ENCODE assay signal across 10 mouse cellular contexts in the genomic region with DNA sequence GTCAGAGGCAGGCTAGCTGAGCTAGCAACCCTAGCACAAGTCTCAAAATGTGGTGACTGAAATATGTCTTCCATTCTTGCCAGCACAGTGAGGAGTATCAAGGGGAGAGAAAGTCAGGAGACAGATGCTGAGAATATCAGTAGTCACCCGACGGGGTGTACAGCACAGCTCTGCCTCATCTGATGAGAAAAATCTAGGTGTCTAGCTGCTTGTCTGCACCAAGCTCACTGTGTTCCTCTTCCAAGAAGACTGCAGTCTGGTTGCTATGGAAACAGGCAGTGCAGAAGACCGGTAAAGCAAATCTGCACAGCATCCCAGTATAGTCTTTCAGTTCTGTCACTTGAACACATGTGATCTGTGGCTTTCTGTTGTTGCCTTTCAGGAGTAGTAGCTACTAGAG.
DNase-seq lines count a peak whose midpoint lies in the region; ATAC-seq and TF ChIP-seq lines count a peak whose summit lies in the region.
"Had no signal": no experiment of that assay in that cellular context is flagged by ENCODE, and none has a peak within 500 bp of the region (broad histone marks: within the 10 kb centered on the region; RNA-seq: fewer than 3 reads in every experiment).

No protein-coding gene starts in this region.

- ATAC-seq in forebrain, postnatal 0 days = peak; percentile 95
- ATAC-seq: liver, embryonic 12.5 days had no signal

- no peak overlapping the region for H3K4me3 ChIP-seq in forebrain, postnatal 0 days (ENCODE audit: low read depth, low read length)
- H3K4me3 ChIP-seq in thymus, adult 2 months (ENCODE audit: control insufficient read depth, insufficient read depth, low read length) = no peak overlapping the region
- H3K4me3 ChIP-seq: liver, embryonic 12.5 days had no signal

- H3K4me1 ChIP-seq in forebrain, postnatal 0 days (ENCODE audit: insufficient read depth) = peaks cover 20% of the 10 kb centered on the region
- H3K4me1 ChIP-seq in thymus, adult 2 months (replicated peaks; ENCODE audit: control insufficient read depth, insufficient read depth, low read length) = no peaks in the 10 kb centered on the region
- H3K4me1 ChIP-seq: liver, embryonic 12.5 days had no signal

- peak overlapping the region; percentile 80 for H3K27ac ChIP-seq in forebrain, postnatal 0 days (ENCODE audit: low read depth, low read length)
- H3K27ac ChIP-seq in thymus, adult 2 months (ENCODE audit: control insufficient read depth, insufficient read depth, low read length) = no peak overlapping the region
- H3K27ac ChIP-seq: liver, embryonic 12.5 days had no signal

- no peak overlapping the region for H3K4me2 ChIP-seq in forebrain, postnatal 0 days (ENCODE audit: low read depth)
- H3K4me2 ChIP-seq: liver, embryonic 12.5 days had no signal

- H3K9ac ChIP-seq in forebrain, postnatal 0 days = no peak overlapping the region
- H3K9ac ChIP-seq: liver, embryonic 12.5 days had no signal

- TF ChIP-seq POLR2A in thymus, adult 2 months (IDR thresholded peaks at IDR 0.05; ENCODE audit: control insufficient read depth, extremely low read depth, insufficient read depth, low read length, poor library complexity) = no peak

- peaks cover 8% of the 10 kb centered on the region; the same call in 1 of the 2 replicates for H3K36me3 ChIP-seq in forebrain, postnatal 0 days (ENCODE audit: insufficient read depth)
- H3K36me3 ChIP-seq in thymus, adult 2 months (ENCODE audit: control insufficient read depth, insufficient read depth, low read length) = no peaks in the 10 kb centered on the region
- H3K36me3 ChIP-seq: liver, embryonic 12.5 days had no signal

- peak; percentile 84 for DNase-seq in right cerebral cortex, adult 18-20 months
- no peak for DNase-seq in right cerebral cortex, postnatal 4 days
- DNase-seq in forebrain, postnatal 0 days = peak; percentile 81
- DNase-seq in mesoderm, embryonic 11.5 days (ENCODE audit: low read depth, low spot score) = peak; percentile 23
- DNase-seq in thymus, adult 2 months = no peak
- DNase-seq in Muller cell, postnatal 12 days (ENCODE audit: inconsistent ontology term) = no peak
- no peak for DNase-seq in heart, postnatal 36 days
- DNase-seq: kidney, postnatal 25 days; spleen, adult 18-20 months had no signal

- no peaks in the 10 kb centered on the region for H3K9me3 ChIP-seq in forebrain, postnatal 0 days (ENCODE audit: low read length)
- H3K9me3 ChIP-seq: liver, embryonic 12.5 days had no signal

- intact Hi-C loops in heart, postnatal 36 days (cut with DNase I) = no loop called here

- WGBS in forebrain, postnatal 0 days = 17% methylated on average over 3 of the region's 3 CpGs
- WGBS in thymus, adult 2 months = 78% methylated on average over 3 of the region's 3 CpGs

- TF ChIP-seq CTCF in forebrain, postnatal 0 days (IDR thresholded peaks at IDR 0.05; ENCODE audit: low read depth) = no peak
- no peak for TF ChIP-seq CTCF in thymus, adult 2 months (IDR thresholded peaks at IDR 0.05; ENCODE audit: borderline replicate concordance, control insufficient read depth, extremely low read depth, insufficient read depth, low read length, poor library complexity)

- no peaks in the 10 kb centered on the region for H3K27me3 ChIP-seq in forebrain, postnatal 0 days (ENCODE audit: insufficient read depth, low read length)
- no peaks in the 10 kb centered on the region for H3K27me3 ChIP-seq in thymus, adult 2 months (ENCODE audit: control insufficient read depth, insufficient read depth, low read length)
- H3K27me3 ChIP-seq: liver, embryonic 12.5 days had no signal

Comparison
In these comparisons a context has a peak if more than half of its experiments do, and no peak if none do; other contexts are left out.
1. DNase-seq: peak in right cerebral cortex, adult 18-20 months (single experiment), forebrain, postnatal 0 days (single experiment) and mesoderm, embryonic 11.5 days (single experiment); none in right cerebral cortex, postnatal 4 days (single experiment), thymus, adult 2 months (single experiment), Muller cell, postnatal 12 days (single experiment) and heart, postnatal 36 days (0 of 2).